18 mouse cellular contexts compared by ENCODE assay signal in genomic region chr13:38509681-38510341, GRCm38 (mm10). TPM values are rescaled to one million over a fixed set of nuclear protein-coding genes. Genes with fewer than 3 reads are reported as not detected.
DNase-seq lines count a peak whose midpoint lies in the region; ATAC-seq and TF ChIP-seq lines count a peak whose summit lies in the region.
"Had no signal": no experiment of that assay in that cellular context is flagged by ENCODE, and none has a peak within 500 bp of the region (broad histone marks: within the 10 kb centered on the region; RNA-seq: fewer than 3 reads in every experiment).

No protein-coding gene starts in this region.

- no peak for TF ChIP-seq CTCF in heart, adult 2 months (IDR thresholded peaks at IDR 0.05)
- TF ChIP-seq CTCF in layer of hippocampus, adult 2 months (conservative IDR thresholded peaks at IDR 0.05), result no peak

- no peaks in the 10 kb centered on the region for H3K4me1 ChIP-seq in heart, adult 2 months (ENCODE audit: control insufficient read depth, insufficient read depth, low read length)
- H3K4me1 ChIP-seq in heart, embryonic 10.5 days, result no peaks in the 10 kb centered on the region
- H3K4me1 ChIP-seq: embryonic facial prominence, embryonic 15.5 days; forebrain, embryonic 13.5 days; limb, embryonic 12.5 days; liver, embryonic 13.5 days; lung, embryonic 15.5 days; midbrain, embryonic 15.5 days had no signal

- WGBS in heart, adult 2 months, result 56% methylated on average over 8 of the region's 8 CpGs
- 90% methylated on average over 8 of the region's 8 CpGs for WGBS in heart, embryonic 10.5 days

- intact Hi-C loops in heart, adult 2 months (cut with DNase I), result loop anchor here (10.0 kb wide), 1 partner anchor 295 kb away; no protein-coding TSS in a partner anchor

- no peak for TF ChIP-seq EP300 in heart, adult 2 months (IDR thresholded peaks at IDR 0.05; ENCODE audit: insufficient read depth, low read depth, low read length)

- no peak for ATAC-seq in inflammation-experienced regulatory T-cells, adult 6 months
- ATAC-seq: forebrain, embryonic 13.5 days had no signal

- no peaks in the 10 kb centered on the region for H3K79me2 ChIP-seq in heart, adult 2 months (replicated peaks; ENCODE audit: control insufficient read depth, insufficient read depth, low read length)

- H3K27ac ChIP-seq in heart, adult 2 months, result no peak overlapping the region
- H3K27ac ChIP-seq in heart, embryonic 10.5 days, result no peak overlapping the region
- 0 out of 2 replicates have a peak overlapping the region, but pooled peaks have one; percentile 7 for H3K27ac ChIP-seq in layer of hippocampus, adult 2 months
- H3K27ac ChIP-seq: embryonic facial prominence, embryonic 15.5 days; forebrain, embryonic 13.5 days; hindbrain, embryonic 10.5 days; left cerebral cortex, adult 2 months; limb, embryonic 12.5 days; liver, embryonic 13.5 days; lung, embryonic 15.5 days; midbrain, embryonic 15.5 days had no signal

- peak; percentile 66 to 73 for DNase-seq in cerebellum, postnatal 10 days
- DNase-seq in cerebellum, adult 9-11 months, result no peak
- peak; percentile 36 to 37 for DNase-seq in heart, adult 2 months
- no peak for DNase-seq in heart, embryonic 10.5 days (ENCODE audit: low spot score)
- DNase-seq in layer of hippocampus, adult 2 months (ENCODE audit: low spot score in 2 of 2), result no peak
- DNase-seq in layer of hippocampus, postnatal 10 days (ENCODE audit: low spot score in 2 of 2), result no peak
- peak; percentile 16 for DNase-seq in heart, postnatal 4 days
- DNase-seq: embryo, embryonic 11 days; liver, embryonic 13.5 days; thymus, adult 18-20 months had no signal

- no peaks in the 10 kb centered on the region for H3K27me3 ChIP-seq in heart, adult 2 months (ENCODE audit: control insufficient read depth, insufficient read depth, low read length)
- no peaks in the 10 kb centered on the region for H3K27me3 ChIP-seq in heart, embryonic 10.5 days (ENCODE audit: insufficient read depth, poor library complexity, severe bottlenecking)
- H3K27me3 ChIP-seq: embryonic facial prominence, embryonic 15.5 days; forebrain, embryonic 13.5 days; limb, embryonic 12.5 days; liver, embryonic 13.5 days; lung, embryonic 15.5 days; midbrain, embryonic 15.5 days had no signal

- no peak for TF ChIP-seq POLR2A in heart, adult 2 months (IDR thresholded peaks at IDR 0.05; ENCODE audit: insufficient read depth, low read depth, low read length)

- H3K36me3 ChIP-seq in heart, adult 2 months (ENCODE audit: control insufficient read depth, insufficient read depth, low read length), result no peaks in the 10 kb centered on the region
- H3K36me3 ChIP-seq in heart, embryonic 10.5 days, result peaks cover 93% of the 10 kb centered on the region

- H3K9me3 ChIP-seq in heart, embryonic 10.5 days, result no peaks in the 10 kb centered on the region
- H3K9me3 ChIP-seq: embryonic facial prominence, embryonic 15.5 days; forebrain, embryonic 13.5 days; hindbrain, embryonic 10.5 days; limb, embryonic 12.5 days; liver, embryonic 13.5 days; lung, embryonic 15.5 days; midbrain, embryonic 15.5 days had no signal

- H3K4me3 ChIP-seq in heart, adult 2 months, result no peak overlapping the region
- H3K4me3 ChIP-seq in heart, embryonic 10.5 days, result no peak overlapping the region
- H3K4me3 ChIP-seq in layer of hippocampus, adult 2 months, result no peak overlapping the region
- H3K4me3 ChIP-seq: embryonic facial prominence, embryonic 15.5 days; forebrain, embryonic 13.5 days; hindbrain, embryonic 10.5 days; left cerebral cortex, adult 2 months; limb, embryonic 12.5 days; liver, embryonic 13.5 days; lung, embryonic 15.5 days; midbrain, embryonic 15.5 days had no signal

- H3K9ac ChIP-seq in heart, adult 2 months (ENCODE audit: low read depth, low read length), result no peak overlapping the region
- H3K9ac ChIP-seq: embryonic facial prominence, embryonic 15.5 days; forebrain, embryonic 13.5 days; limb, embryonic 12.5 days; liver, embryonic 13.5 days; lung, embryonic 15.5 days; midbrain, embryonic 15.5 days had no signal

RNA-seq across cellular contexts. Expression of gene Txndc5, which starts 18.8 kb away (rescaled TPM):
- 10 to 100 TPM; 29.7 to 34.7 TPM for total RNA-seq in heart, adult 2 months (2021)
- polyA plus RNA-seq in heart, adult 2 months (2012; rRNA removed), result 39.5 and 43.0 TPM in 2 replicates
- 242 and 256 TPM in 2 replicates for polyA plus RNA-seq in heart, embryonic 10.5 days (2016; fragmentation: Nextera tagmentation; extraction: Ambion mirVana)
- 10 to 100 TPM; 44.6 to 47.5 TPM for total RNA-seq in layer of hippocampus, adult 2 months (2021)
- 10 to 100 TPM; 48.5 to 53.3 TPM for total RNA-seq in layer of hippocampus, postnatal 10 days (2021)
- total RNA-seq in heart, postnatal 4 days (2021), result 10 to 100 TPM; 91.8 to 99.1 TPM
- polyA plus RNA-seq in inflammation-experienced regulatory T-cells, adult 6 months (2017; shearing (Covaris generic)), result 10 to 100 TPM; 13.8 to 48.2 (median 18.8) TPM

Comparison
In these comparisons a context has a peak if more than half of its experiments do, and no peak if none do; other contexts are left out.
1. DNase-seq: peak in cerebellum, postnatal 10 days (2 of 2), heart, adult 2 months (2 of 2) and heart, postnatal 4 days (single experiment); none in cerebellum, adult 9-11 months (single experiment), heart, embryonic 10.5 days (single experiment), layer of hippocampus, adult 2 months (0 of 2) and layer of hippocampus, postnatal 10 days (0 of 2).